Mouse (Mus musculus): ENCODE data around the gene Tbc1d14.

The Tbc1d14 gene

DNA sequence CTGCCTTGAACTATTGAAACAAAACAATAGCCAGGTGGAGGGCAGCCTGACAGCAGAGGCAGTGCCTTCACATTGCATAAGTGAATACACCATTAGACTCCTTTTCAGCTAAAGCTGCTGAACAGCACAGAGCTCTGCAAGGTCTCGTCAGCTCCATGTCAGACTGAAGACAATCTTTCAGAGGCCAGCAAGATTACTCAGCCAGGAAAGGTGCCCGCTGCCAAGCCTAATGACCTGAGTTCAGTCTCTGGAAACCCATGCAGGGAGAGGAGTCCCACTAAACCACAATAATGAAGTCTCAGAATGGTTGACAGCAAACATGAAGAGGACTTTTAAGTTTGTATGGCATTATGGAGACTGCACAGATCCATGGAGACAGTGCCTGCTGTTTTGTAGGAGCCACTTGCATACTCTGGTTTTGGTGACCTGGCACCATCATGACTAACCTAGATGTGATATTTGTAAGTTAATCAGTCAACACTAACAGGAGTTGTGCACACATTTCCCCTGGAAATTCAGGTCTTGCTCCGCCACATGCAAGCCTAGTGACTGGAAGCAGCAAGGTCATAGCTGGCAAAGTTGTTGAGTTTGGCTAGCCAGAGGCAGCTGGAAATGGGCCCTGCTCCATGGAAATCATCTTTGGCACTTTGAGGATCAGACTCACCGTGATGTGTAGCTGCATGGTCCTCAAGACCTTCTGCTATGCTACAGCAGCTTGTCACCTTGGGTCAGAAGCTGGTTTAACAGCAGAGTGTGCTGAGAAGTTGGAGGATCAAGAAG is 120.0 kb downstream of the Tbc1d14 start:
- in situ Hi-C loops (cut with MboI; ENCODE audit: low sequenced_read_pairs) = loop anchor here (10.0 kb wide), 1 partner anchor 272 kb away; the partner anchor contains the start of gene Bloc1s4

DNA sequence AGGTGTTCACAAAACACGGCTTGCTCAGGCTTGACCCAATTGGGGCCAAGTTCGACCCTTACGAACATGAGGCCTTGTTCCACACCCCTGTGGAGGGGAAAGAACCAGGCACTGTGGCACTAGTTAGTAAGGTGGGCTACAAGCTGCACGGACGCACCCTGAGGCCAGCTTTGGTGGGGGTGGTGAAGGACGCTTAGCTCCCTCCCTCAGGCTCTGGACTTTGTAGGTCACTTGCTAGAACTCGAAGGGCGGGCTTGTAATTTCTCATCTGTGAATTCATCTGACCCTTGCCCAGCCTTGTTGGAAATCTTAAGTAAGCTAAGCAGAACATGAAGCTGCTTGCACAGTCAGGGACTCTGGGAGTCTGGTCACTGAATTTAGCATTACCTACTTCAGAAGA is 121.9 kb downstream of the Tbc1d14 start:
- in situ Hi-C loops (cut with MboI; ENCODE audit: low sequenced_read_pairs) = loop anchor here (10.0 kb wide), 1 partner anchor 274 kb away; the partner anchor contains the start of gene Bloc1s4

DNA sequence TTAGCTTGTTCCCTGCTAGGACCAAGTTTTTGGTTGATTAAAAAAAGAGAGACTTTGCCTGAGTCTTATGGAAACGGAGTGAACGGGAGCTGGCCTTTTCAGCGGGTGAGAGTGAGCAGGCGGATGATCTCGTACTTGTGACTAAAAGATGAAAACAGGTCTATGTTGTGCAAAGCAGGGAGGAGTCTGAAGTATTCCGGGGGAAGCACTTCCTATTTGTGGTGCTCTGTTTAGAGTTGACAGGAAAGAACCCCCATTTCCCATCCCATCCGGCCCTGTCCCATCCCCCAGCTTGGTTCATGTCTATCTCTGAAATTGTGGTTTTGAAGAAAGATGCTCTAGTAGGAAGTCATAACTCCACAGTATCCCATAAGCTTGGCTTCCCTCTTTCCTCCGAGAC is 127.2 kb downstream of the Tbc1d14 start:
- in situ Hi-C loops (cut with MboI; ENCODE audit: low sequenced_read_pairs) = loop anchor here (10.0 kb wide), 1 partner anchor 119 kb away; no protein-coding TSS in a partner anchor

DNA sequence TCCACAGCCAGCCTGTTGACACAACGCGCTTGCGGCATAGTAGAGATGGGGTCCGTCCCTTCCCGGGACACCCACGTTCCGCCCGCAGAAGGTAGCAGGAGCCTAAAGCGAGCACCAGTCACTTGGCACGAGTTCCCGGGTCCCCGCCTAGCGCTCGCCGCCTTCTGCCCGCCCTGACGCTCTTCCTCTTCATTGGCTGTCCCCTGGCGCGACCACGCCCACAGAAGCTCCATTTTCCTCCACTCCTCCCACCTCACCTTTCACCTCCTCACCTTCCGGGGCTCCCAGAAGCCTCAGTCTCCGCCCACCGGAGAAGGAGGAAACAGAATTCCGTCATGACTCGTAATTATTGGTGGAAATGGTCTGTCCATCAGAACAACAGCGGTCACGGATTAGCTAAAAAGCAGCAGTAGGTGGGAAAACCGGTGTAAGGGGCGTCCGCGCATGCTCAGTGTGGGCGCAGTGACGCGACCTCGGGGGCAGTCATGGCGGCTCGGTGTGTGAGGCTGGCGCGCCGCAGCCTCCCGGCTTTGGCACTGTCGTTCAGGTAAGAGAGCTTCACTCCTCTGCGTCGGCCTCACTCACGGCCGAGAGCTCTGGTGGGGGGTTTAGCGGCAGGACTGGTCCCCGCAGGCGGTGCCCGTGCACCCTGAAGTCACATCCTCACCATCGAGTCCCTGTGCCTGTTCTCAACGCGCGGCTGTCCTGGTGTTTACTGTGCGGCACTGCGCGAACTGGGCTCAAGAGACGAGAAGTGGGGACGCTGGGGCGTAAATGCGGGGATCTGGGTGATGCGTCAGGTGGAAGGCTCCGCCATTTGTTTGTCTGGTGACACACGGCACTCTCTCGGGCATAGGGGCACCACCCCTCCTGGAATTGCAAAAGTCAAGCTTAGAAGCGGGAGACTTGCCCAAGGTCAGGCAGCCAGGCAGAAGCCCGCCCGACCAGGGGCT is 128.1 kb downstream of the Tbc1d14 start, which contains the start of gene Grpel1:
Gene Grpel1 (plus strand): TSS at position 290 of the 953 bp plus-strand sequence.
- in situ Hi-C loops (cut with MboI; ENCODE audit: low sequenced_read_pairs) = loop anchor here (10.0 kb wide), 1 partner anchor 120 kb away; no protein-coding TSS in a partner anchor

DNA sequence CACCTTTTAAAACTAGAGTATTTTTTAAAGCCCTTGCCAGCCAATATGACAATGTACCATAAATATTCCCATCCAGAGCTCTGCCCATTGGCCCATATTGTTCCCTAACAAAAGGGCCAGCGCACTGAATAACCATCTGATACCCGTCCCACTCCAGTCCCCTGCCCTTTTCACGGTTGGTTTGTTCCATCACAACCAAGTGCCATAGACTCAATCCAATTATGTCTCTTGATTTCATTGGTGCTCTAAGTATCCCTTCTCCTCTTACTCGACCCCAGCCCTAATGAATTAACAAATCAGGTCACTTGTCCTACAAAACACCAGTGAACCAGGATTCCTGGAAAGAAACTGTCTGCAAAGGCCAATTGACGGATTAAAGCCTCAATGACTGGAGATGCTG is 129.7 kb downstream of the Tbc1d14 start:
- in situ Hi-C loops (cut with MboI; ENCODE audit: low sequenced_read_pairs) = loop anchor here (10.0 kb wide), 1 partner anchor 121 kb away; no protein-coding TSS in a partner anchor

DNA sequence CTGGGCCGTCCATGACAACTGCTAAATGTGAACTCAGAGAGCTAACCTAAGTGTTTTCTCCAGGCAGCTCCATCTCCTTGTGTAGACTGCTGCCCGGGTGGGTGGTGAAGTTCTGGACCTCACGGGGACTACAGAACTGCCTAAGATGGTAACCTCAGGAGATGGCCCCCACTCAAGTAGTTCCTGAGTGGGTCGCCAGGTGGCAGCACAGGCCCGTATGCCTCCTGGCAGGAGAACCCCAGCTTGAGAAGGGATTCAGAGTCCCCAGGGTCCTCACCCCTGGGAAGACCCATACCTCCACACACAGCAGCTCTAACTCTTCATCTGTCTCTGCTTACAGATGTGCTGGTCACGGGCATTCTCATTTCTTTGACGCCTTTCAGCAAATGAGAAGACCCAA is 130.3 kb downstream of the Tbc1d14 start:
- in situ Hi-C loops (cut with MboI; ENCODE audit: low sequenced_read_pairs) = loop anchor here (10.0 kb wide), 1 partner anchor 122 kb away; no protein-coding TSS in a partner anchor

DNA sequence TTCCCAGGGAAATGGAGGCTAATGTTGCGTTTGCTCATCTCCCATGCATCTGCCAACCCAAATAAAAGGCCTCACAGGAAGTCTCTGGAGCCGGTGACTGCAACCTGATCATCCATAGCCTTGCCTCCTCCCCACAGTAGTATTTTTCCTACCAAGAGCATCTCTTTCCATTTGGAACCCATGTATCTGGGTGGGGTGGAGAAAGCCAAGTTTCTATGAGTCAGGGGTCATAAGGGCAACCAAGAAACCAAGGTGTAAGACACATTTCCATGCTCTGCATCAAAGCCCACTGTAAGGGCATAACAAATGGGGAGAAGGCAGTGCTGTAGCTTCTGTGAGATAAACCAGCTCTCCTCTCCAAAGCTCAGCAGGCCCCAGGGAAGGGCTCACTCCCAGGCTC is 131.8 kb downstream of the Tbc1d14 start:
- in situ Hi-C loops (cut with MboI; ENCODE audit: low sequenced_read_pairs) = loop anchor here (10.0 kb wide), 1 partner anchor 124 kb away; no protein-coding TSS in a partner anchor

DNA sequence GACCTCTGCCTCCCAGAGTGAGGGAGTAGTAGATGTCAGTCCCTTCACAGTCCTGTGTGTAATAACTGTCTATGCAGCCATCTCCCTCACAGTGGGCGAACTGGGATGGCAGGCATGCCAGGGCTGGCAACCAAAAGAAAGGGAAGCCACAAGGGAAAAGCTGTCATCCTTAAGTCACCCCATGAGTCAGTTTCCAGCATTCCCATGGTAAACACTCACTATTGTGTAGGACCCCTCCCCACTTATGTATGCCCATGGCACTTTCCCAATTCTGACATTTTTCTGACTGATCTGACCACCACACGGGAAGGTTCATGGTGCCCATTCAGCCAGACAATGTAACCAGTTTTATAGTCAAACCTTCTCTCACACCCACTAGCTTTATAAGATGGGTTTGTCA is 132.4 kb downstream of the Tbc1d14 start:
- in situ Hi-C loops (cut with MboI; ENCODE audit: low sequenced_read_pairs) = loop anchor here (10.0 kb wide), 1 partner anchor 124 kb away; no protein-coding TSS in a partner anchor

DNA sequence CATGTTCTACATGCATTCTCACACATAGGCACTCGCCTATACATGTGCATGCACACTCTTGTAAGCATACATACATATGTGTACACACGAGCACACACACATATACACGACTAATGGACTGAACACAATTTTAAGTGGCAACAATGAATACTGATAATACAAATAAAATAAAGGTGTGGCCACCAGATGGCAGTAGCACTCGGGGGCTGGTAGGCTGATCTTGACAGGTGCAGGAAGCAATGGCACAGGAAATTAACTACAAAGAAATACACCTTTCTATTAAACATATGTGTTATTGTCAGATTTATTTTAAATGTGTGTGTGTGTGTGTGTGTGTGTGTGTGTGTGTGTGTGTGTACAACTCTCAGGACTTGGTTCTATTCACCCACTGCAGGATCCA is 134.2 kb downstream of the Tbc1d14 start:
- in situ Hi-C loops (cut with MboI; ENCODE audit: low sequenced_read_pairs) = no loop called here

DNA sequence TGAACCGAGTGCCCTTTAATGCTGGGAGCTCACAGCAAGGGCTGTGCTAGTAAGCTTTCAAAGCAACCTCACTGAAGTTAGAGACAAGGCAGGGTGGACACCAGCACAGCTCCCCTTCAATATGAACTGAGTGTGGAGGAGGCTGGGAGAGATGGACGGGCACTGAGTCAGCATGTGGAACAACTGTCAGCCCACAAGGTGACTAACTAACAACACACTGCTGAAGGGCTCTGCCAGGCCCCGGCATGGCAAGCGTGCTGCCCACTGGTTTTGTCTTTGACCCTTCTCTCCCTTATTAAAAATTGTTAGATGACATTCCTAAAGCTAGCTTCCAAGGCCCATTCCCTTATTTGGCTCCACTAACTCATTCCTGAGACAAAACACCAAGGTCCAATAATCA is 135.4 kb downstream of the Tbc1d14 start:
- in situ Hi-C loops (cut with MboI; ENCODE audit: low sequenced_read_pairs) = no loop called here

DNA sequence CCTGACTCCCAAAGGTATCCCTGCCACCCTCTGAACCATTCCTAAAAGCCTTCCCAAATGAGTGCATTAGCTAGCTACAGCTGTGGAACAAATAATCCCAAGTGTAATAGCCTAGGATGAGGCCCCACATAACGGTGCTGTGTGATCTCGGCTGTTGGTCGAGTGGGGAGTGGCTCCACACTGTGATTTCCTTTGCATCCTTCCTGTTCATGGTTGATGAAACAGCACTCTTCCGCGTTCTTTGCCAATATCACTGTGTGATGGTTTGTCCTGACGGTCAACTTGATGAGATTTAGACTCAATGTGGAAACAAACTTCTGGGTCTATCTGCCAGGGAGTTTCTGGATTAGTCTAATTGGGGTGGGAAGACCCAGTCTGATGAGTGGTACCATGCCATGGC is 140.3 kb downstream of the Tbc1d14 start:
- in situ Hi-C loops (cut with MboI; ENCODE audit: low sequenced_read_pairs) = no loop called here

DNA sequence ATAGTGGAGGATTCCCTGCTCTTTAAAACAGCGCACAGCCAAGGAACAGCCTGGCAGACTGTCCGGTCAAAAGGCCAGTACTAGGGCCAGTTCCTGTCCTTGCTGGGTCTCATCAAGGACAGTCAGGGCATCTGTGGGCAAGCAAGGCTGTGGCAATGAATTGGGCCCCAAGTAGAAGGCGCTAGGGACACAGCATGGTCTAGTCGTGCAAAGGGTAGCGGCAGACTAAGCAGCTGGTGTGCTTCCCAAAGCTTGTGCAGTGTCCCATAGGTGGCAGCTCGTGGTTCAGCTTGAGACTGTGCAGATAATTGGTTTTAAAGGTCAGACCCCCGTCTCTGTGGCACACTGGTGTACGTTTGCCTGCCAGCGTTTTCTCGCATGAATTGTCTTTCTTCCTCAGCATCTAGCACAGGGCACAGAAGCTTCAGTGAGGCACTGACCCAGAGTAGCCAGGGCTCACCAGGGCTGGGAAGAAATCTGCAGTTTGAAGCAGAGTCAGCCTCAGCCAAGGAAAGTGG is 141.1 kb downstream of the Tbc1d14 start:
- in situ Hi-C loops (cut with MboI; ENCODE audit: low sequenced_read_pairs) = no loop called here

DNA sequence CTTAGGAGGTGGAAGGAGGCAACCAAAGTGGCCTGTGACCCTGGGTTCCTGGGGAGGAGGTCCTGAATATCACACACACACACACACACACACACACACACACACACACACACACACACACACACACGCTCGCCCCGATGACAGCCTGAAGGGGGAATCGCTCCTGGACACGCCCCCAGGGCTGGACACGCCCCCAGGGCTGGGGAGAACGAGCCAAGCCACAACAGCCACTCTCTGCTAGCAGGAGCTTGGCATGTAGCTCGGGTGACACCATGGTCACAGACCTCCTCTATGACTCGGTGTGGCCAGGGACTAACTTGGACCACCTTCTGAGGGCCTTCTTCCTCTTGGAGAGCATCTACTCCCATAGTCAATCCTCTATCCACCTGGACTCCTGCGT is 142.0 kb downstream of the Tbc1d14 start:
- in situ Hi-C loops (cut with MboI; ENCODE audit: low sequenced_read_pairs) = no loop called here

DNA sequence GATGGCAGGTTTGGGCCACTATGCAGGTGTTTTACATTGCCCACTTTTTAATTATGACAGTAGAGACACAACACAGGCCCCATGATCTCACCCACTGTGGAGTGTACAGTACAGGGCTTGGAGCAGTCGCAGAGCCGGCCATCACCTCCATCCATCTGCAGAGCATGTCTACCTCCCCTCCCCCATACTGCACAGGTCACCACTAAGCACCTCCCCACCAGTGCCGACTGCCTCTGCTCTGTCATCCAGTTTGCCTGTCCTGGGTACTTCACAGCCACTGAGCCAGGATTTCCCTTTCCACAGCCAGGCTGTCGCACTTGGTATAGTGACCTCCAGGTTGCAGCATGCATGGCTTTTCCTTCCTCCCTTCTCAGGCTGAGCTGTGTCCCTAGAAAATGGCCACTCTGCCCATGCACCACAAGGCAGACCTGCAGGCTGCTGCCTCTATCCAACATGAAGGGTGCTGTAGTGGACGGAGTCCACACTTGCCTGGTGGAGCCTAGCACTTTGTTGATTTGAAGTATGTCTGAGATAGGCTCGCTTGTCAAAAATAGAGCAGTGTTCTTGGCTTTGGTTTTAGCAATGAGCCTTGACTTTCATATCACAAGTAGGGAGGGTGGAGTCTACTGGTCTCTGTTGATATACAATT is 143.2 kb downstream of the Tbc1d14 start:
- in situ Hi-C loops (cut with MboI; ENCODE audit: low sequenced_read_pairs) = no loop called here

DNA sequence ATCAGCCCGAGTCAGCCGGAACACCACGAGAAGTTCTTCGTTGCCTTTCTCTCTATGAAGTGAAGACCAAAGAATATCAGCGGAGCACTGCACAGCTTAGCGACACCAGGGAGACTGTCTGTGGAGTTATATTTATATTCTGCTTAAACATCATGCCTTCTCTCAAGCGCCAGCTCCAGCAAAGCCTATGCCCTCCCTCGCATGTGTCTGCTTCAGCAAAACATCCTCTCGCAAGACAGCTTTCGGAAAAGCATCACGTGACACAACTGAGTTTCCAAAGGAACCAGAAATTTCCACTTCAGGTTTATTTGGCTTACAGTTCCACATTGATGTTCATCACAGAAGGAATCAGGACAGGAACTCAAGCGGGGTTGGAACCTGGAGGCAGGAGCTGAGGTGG is 145.2 kb downstream of the Tbc1d14 start:
- in situ Hi-C loops (cut with MboI; ENCODE audit: low sequenced_read_pairs) = no loop called here

DNA sequence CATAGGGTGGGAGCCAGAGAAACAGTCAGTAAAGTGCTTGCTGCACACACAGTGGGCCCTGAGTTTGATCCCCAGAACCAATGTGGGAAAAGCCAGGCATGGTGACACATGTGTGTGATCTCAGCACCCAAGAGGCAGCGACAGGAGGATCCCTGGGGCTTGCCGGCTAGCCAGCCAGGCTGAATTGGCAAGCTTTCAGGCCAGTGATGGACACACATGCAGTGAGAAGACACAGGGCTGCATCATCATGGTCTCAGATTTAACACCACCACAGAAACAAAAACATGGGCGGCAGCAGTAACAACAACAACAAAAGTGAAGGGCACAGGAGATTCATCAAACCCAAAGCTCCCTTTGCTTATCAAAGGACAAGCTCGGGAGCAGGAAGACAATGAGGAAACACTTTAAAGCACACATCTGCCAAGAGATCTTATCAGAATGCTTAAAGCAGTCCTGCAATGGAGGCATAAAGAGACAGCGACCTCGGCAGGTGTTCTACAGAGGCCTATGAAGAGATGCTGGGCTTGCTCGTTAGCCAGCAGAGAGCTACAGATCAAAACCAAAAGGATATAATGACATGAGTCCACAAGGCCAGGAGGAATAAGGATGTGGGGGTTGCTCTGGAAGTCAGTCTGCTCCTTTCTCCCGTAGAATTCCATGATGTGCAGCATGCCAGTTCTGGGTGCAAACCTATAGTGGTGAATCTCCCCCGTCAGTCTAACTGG is 146.7 kb downstream of the Tbc1d14 start:
- in situ Hi-C loops (cut with MboI; ENCODE audit: low sequenced_read_pairs) = no loop called here

DNA sequence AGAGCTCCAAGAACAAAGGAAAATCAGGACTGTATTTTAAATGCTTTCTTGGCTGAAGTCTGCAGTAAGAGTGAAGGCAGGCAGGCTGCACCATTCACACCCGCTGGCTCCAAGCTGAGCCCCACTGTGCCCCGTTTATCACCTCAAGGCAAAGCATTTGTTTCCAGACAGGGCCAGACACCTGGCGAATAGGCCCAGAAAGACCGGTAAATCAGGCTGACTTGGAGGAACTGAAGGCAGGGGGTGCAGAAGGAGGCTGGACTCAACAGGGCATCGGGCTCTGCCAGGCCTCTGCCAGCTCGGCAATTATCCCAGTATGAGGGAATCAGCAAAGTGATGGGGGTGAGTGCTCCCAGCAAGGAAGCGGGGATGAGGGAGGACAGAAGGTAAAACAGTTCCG is 148.0 kb downstream of the Tbc1d14 start:
- in situ Hi-C loops (cut with MboI; ENCODE audit: low sequenced_read_pairs) = no loop called here

DNA sequence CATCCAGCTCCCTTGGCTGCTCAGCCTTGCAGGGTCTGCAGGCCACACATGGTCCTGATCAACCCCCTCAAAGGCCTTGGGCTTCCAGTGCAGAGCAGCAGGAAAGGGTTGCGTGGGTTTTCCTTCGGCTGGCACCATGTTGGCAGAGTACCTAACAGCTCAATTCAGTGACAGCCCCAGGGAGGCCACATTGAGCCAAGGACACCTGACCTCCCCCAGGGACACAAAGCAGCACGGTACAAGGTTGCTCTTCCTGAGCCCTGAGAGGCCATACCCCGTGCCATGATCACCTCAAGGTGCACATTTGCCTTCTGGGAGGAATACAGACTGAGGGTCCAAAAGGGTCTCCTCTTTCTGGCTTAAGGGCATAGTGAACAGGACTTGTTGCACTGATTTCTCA is 148.5 kb downstream of the Tbc1d14 start:
- in situ Hi-C loops (cut with MboI; ENCODE audit: low sequenced_read_pairs) = no loop called here

DNA sequence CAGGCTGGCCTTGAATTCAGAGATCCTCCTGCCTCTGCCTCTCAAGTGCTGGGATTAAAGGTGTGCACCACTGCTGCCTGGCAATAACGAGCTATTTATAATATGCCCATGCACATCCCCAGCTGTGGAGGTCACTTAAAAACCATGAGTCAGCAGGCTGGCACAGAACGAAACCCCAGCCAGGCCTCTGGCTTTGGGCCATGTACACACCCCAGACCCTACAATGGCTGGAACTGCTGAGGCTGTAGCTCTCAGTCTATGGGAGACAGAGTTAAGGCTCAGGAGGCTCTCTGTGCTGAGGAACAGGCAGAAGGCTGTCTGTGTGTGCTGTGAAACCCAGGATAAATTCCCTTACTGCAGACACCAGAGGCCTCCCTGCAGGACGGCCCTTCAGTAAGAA is 152.3 kb downstream of the Tbc1d14 start:
- in situ Hi-C loops (cut with MboI; ENCODE audit: low sequenced_read_pairs) = no loop called here

All from CH12F3 (cell line).